Comparison of ENCODE assay signal across 14 mouse cellular contexts in the genomic region with DNA sequence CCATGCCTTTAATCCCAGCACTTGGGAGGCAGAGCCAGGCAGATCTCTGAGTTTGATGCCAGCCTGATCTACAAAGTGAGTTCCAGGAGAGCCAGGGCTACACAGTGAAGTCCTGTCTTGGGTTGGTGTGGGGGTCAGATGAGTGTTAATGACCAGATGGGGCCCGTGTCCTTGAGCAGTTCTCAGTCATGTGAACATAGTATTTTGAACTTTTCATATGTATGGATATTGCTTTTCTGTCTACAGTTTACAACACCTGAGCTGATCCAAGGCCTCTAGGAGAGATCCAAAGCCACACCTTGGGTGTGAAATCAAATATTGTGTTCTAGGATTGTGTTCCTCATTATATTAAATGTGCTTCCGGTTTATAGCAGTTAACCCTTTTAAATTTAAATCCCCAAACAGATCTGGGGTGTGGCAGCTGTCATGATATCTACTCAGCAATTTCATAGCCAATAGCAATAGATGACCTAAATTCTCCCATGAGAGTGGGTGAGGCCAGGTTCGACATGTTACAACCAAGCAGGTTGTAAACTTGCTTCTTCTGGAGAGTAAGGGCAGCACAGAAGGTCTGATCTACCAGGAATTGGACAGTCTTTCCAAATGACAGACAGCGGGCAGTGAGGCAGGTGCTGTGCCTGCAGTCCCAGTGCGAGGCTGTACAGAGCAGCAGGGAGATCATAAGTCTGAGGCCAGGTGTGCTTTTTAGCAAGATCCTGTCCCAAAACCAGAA.
"Had no signal": no experiment of that assay in that cellular context is flagged by ENCODE, and none has a peak within 500 bp of the region (broad histone marks: within the 10 kb centered on the region; RNA-seq: fewer than 3 reads in every experiment).

No protein-coding gene starts in this region.

- H3K27me3 ChIP-seq: liver, embryonic 15.5 days; neural tube, embryonic 15.5 days had no signal

- H3K36me3 ChIP-seq: limb, embryonic 10.5 days; liver, embryonic 15.5 days; midbrain, embryonic 13.5 days; neural tube, embryonic 15.5 days had no signal

- H3K9ac ChIP-seq: liver, embryonic 15.5 days; midbrain, embryonic 13.5 days; neural tube, embryonic 15.5 days had no signal

- ATAC-seq: inflammation-experienced regulatory T-cells, adult 6 months; lung, postnatal 0 days; midbrain, embryonic 13.5 days had no signal

- DNase-seq: kidney, postnatal 4 days; lung, adult 2 months; lung, postnatal 36 days; right cerebral cortex, adult 18-20 months; right cerebral cortex, postnatal 25 days; thymus, postnatal 14 days had no signal

- H3K4me3 ChIP-seq: limb, embryonic 10.5 days; liver, embryonic 15.5 days; midbrain, embryonic 13.5 days; neural tube, embryonic 15.5 days had no signal

- H3K4me1 ChIP-seq: limb, embryonic 10.5 days; liver, embryonic 15.5 days had no signal

- H3K9me3 ChIP-seq: limb, embryonic 10.5 days; liver, embryonic 15.5 days; midbrain, embryonic 13.5 days; neural tube, embryonic 15.5 days had no signal

- H3K4me2 ChIP-seq: liver, embryonic 11.5 days; liver, embryonic 15.5 days; midbrain, embryonic 13.5 days; neural tube, embryonic 15.5 days had no signal

- H3K27ac ChIP-seq: limb, embryonic 10.5 days; liver, embryonic 15.5 days; midbrain, embryonic 13.5 days; neural tube, embryonic 15.5 days; stomach, postnatal 0 days had no signal
